Mouse (Mus musculus) right cerebral cortex, postnatal 14 days (tissue): ENCODE measurements around the gene Hkdc1.
"Not testable (repeated sequence)": the region's sequence is repeated elsewhere in the genome, so short reads cannot be mapped to it uniquely, and the experiment has no call there.

Experiments
- DNase-seq: peaks from one replicate; pipeline ENCODE4 v3.0.0; 2022

Gene Hkdc1

DNA sequence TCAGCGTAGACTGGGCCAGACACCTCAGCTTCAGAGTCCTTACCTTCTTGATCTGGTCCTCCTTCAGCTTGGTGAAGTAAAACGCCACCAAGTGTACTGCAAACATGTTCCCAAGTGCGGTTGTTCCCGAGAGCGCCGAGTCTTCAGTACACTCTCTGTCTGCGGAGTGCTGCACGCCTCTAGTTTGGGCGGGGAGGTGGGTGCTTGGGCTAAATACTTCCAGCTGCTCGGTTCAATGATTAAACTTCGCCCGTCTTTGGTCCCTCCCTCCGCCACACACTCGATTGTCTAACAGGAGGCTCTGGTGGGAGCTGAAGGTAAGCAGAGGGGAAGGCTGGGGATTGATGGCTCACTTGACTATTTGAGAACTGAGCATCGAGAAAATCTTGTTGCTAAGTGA, at the start of gene Hkdc1:
Gene Hkdc1, minus strand, starts transcription at position 237 of the 400 bp plus-strand sequence.
- DNase-seq = no peak

DNA sequence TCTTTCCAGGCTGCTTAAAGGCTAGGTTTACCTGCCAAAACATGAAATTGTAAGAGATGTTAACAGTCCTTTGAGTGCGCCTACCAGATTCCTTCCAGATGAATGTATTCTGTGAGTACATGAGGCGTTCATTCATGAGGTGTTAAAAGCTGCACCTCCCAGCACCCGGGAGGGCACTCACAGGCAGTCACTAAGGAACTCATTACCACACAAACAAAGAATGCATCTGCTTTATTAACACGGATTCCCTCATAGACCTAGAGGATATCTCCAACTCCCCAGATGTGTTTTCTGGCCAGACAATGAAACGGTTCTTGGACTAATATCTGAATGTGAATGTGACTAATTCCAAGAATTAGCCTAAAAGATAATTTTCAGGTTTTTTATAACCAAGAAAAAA, 48.8 kb upstream of the Hkdc1 start:
- DNase-seq = no peak

DNA sequence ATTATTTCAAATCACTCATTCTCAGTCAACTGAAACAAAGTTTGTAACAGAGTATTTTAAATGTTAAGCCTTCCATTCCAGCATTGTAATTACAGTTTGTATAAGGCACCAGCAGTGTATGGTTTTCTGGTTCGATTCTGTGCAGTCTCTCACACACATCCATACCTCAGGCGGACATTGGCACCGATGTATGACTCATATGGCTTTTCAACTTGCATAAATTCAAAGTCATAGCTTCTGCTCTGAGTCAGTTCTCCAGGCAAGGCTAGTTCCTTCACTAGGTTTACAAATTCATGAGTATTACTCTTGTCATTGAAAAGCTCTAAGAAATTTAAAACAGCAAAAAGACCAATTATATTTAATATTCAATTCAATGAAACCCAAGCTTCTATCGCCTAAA, 47.4 kb upstream of the Hkdc1 start:
- no peak for DNase-seq

DNA sequence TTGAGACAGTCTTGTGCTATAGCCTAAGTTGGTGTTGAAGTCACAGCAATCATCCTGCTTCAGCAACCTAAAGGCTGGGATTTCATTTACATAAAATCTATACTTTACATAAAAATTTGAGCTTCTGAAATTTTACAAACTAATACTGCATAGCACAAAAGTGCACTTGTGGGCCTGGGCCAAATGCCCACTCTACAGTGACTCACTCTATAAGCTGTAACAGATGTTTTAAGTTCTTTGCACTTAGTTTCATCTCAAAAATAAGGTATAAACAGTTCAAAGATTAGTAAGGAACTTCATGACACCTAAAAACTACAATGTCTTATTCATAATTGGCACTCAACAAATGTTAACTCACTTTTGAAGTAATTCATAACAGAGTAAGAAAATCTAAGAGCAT, 39.0 kb upstream of the Hkdc1 start:
- no peak for DNase-seq

GRCm38 (mm10) chr10:62452001-62452400, 29.7 kb upstream of the Hkdc1 start:
- not testable (repeated sequence) for DNase-seq

- no peak for DNase-seq
These were observed 28.0 kb upstream of the Hkdc1 start for GRCm38 (mm10) chr10:62450280-62450640.

DNA sequence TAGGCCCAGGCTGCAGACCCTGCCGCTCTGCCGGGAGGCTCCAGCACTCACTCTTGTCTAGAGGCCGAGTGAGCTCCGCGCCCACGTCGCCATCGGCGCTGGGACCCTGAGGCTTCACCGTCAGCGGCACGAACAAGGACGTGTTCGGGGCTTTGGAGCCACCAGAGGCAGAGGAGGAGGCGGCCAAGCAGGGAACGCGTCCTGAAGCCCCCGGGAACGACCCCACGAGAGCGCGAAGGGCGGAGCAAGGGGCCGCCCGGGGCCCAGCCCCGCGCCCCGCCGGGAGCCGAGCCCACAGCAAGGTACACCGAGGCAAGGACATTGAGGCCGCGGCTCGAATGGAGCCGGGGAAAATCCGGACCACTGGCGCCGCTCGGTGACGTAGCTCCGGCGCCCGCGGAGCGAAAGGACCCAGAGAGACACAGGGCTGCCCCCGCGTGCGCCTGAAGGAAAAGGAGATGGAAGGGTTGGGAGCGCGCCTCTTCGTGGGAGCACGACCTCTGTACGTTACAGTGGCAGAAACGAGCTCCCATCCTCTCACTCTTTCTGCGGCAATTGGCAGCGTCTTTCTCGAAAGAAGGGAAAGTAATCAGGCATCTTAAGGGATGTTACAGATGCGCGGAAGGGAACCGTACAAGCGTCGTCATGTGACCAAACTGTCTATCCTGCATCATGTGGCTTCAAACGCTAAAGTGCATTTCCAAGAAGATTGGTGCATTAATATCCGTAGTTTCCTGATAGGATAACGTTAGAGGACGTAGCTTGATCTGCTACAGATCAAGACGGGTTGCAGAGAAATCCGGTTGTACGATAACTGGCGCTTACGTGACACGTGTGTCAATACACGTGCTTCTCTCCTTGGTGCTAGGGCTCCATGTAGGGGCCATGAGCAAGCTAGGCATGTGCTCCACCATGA, 27.3 kb upstream of the Hkdc1 start, which contains the start of the genes 4930507D05Rik and Supv3l1:
Gene 4930507D05Rik, plus strand, starts transcription at position 126 of the 916 bp plus-strand sequence.
Gene Supv3l1, minus strand, starts transcription at position 375 of the 916 bp plus-strand sequence.
- DNase-seq = peak; percentile 93

- no peak for DNase-seq
These were observed 8.1 kb upstream of the Hkdc1 start for GRCm38 (mm10) chr10:62430427-62430826.

DNA sequence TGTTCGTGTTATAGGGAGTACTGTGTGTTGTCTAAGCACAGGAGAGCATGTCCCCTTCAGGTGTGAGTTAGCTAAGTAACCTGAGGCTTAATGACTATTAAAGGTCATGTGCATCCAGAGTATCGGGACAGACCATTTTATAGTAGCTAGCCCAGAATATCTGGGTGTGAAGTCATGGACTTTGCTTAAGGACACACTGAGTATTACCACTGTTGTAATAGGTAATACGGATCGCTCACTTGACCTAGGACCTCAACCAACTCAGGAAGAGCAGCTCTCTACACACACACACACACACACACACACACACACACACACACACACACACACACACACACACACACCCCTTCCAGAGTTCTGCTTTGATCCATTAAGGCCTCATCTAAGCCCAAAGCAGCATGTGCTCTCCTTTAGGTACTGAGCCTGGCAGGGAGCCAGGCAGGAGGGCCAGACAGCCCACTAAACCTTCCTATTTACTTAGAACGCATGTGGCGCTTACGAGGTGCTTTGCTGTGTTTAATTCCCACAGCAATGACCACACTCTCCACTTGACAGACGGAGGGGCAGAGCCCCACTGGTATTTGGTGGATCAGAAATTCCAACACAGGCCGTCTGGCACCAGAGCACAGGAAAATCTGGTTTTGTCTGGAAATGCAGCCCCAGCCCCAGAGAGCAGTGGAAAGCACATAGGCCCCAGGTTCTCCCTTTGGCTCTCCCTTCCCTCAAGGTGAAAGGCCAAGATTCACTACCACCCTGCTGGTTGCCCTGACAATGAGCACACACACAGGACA, 3.0 kb upstream of the Hkdc1 start:
- DNase-seq = no peak

DNA sequence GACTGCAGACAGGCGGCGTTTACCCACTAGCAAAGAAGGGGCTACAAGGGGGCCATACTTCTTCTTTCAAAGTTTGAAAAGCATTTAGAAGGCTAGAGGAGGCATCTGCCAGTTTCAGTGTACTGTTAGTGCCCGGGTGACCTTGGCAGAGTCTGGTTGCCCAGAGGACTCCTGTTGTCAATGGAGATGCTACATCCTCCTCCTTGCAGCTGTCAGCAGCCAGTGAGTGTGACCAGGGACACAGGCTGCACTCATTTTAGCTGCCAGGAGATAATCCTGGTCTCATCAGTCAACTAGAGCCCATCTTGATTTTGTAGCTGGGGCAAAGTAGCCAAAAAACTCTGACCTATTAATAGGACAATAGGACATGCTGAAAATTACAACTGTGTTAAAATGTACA, 1.2 kb downstream of the Hkdc1 start:
- no peak for DNase-seq

GRCm38 (mm10) chr10:62420399-62420798, 1.9 kb downstream of the Hkdc1 start:
- no peak for DNase-seq

DNA sequence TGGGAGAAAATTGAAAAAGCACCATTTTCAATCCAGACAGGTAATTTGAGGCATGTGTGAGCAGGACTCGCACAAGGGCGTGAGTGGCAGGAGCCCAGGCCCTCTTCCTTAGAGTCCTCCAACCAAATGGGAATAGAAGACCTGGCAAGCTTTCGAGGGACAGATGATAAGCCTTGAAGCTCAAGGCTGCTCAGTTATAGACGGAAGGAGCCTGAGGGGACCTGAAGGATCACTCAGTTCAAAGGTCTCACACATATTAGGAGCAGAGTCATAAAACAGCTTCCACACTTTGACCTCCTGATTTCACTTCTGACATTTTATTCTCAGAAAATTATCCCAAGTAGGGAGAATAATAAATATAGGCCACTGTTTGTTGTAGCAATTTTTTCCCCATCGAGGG, 2.9 kb downstream of the Hkdc1 start:
- no peak for DNase-seq

- DNase-seq = no peak
These were observed 3.4 kb downstream of the Hkdc1 start for GRCm38 (mm10) chr10:62418831-62419356.

- no peak for DNase-seq
These were observed 8.7 kb downstream of the Hkdc1 start for GRCm38 (mm10) chr10:62413606-62413982.

DNA sequence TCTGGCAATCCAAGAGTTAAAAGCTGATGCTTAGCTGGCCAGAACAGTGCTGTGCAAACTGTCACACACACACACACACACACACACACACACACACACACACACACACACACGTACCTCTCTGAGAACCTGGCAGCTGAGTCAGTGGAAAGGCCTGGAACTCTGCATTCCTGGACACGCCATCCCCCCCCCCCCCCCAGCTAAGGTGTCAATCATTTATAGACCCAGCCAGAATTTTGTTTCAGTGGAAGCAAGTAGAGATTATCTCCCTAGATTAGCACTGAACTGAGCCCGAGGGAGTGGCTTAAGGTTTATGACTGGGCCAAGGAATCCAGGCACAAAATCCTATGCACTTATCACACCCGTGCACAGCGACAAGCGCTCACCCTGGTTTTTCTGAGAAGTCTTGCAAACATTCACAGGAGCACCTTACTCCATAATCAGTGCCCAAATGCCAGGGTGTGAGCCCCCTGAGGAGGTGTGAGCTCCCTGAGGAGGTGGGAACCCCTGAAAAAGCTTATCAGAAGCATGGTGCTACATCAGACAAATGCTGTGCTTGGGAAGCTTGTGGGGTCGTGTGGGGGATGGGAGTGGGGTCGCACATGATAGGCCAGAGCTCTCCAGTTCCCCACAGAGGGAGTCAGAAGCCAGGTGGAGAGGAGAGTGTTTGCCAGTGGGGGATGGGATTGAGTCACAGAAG, 9.2 kb downstream of the Hkdc1 start:
- no peak for DNase-seq

GRCm38 (mm10) chr10:62411431-62412410, 10.6 kb downstream of the Hkdc1 start:
- DNase-seq = peak; percentile 26

- peak; percentile 72 for DNase-seq
These were observed 11.3 kb downstream of the Hkdc1 start for GRCm38 (mm10) chr10:62410943-62411342.

GRCm38 (mm10) chr10:62404901-62405300, 17.4 kb downstream of the Hkdc1 start:
- peak; percentile 30 for DNase-seq

DNA sequence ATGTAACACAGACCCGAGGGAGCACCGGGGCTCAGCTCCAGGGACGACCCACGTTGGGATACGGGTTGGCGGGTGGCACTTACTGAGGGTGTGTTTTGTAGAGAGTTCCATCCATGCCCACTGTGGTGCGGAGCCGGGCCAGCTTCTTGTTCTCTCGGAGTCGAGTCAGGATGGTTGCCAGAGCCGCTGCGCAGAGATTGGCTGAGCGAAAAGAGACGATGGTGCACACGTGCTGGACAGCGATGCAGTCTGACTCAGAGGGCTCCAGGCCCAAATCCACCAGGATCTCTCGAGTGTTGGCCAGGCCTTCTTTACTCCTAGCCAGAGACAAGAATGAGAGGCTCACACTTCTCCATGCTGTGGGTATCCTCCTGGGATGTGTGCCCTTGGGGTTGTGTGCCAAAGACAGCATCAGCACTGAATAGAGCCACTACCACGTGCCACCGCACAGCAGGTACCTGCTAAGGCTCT, 20.6 kb downstream of the Hkdc1 start:
- DNase-seq = peak; percentile 25

GRCm38 (mm10) chr10:62383011-62383410, 39.3 kb downstream of the Hkdc1 start:
- no peak for DNase-seq

DNA sequence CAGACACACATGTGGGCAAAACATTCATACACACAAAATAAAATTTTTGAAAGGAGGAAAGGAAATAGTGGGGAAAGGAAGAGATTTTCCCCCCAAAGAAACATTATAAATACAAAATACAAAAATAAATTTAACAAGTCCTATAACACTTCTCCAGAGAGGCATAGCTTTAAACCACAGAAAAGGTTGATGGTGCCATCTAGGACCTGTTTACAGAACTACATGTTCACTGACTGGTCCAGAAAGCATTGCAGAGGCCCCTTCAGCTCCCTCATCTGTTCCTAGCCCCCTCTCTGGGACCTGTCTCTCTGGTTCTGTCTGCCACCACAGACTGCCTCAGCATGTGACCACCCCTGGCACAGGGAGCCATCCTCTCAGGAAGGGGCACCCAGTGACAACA, 41.4 kb downstream of the Hkdc1 start:
- no peak for DNase-seq

DNA sequence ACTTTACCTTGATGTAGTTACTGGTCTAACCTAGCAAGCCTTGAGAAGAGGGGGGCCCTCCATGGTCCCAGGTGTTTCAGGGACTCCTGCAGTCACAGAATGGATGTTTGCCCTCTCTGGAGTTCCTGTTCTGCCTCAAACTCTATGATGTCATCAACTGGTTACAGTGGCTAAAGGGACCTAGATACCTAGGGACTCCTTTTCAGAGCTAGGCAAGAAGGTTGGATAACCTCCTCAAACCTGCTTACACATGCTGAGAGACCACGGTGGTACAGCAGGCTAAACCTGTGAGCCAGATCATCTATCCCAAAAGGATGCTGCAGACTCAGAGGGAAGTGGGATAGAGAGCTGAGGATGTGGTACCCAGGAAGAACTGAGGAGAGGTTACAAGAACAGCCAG, 42.5 kb downstream of the Hkdc1 start, which contains the start of gene Hk1:
Gene Hk1, minus strand, starts transcription at position 101 of the 400 bp plus-strand sequence.
- no peak for DNase-seq
